Mouse (Mus musculus) adrenal gland, postnatal 25 days (tissue): ENCODE results near the gene Rab5c. TPM values are rescaled to one million over a fixed set of nuclear protein-coding genes. Genes with fewer than 3 reads are reported as not detected.

Experiments
- DNase-seq: peaks from one replicate; pipeline ENCODE4 v3.0.0; 2021; ENCODE audit warnings: mixed read lengths
- long read RNA-seq: library from polyadenylated mRNA; stranded (forward); transcript quantifications from one replicate; pipeline ENCODE4 v2.0.0, GENCODE M21; 2021
- total RNA-seq: library from RNA; stranded (reverse); gene quantifications from 2 replicates; pipeline ENCODE4 v1.2.3, GENCODE M21; 2021

Rab5c gene
- total RNA-seq, result 160 and 171 TPM in 2 replicates
- long read RNA-seq, transcript Rab5c-202 (6 exons, 1,915 nt), result major isoform, 12 of 35 reads
- long read RNA-seq, partial matches to known transcripts, result 19 of 35 reads
- long read RNA-seq, other reads (novel, unspliced or antisense), result 4 of 35 reads

- DNase-seq, result peak; percentile 96
Observed at GRCm38 (mm10) chr11:100738066-100738604, at the start of gene Rab5c. Gene Rab5c (minus strand): TSS chr11:100738215.

GRCm38 (mm10) chr11:100785774-100786173 is 47.8 kb upstream of the Rab5c start:
- no peak for DNase-seq

GRCm38 (mm10) chr11:100784286-100784685 is 46.3 kb upstream of the Rab5c start:
- no peak for DNase-seq

GRCm38 (mm10) chr11:100782568-100782967 is 44.6 kb upstream of the Rab5c start:
- no peak for DNase-seq

GRCm38 (mm10) chr11:100781763-100782475 is 43.9 kb upstream of the Rab5c start:
- no peak for DNase-seq

- DNase-seq, result no peak
Observed at GRCm38 (mm10) chr11:100780247-100780646, 42.2 kb upstream of the Rab5c start.

- DNase-seq, result no peak
Observed at GRCm38 (mm10) chr11:100778069-100778468, 40.1 kb upstream of the Rab5c start.

GRCm38 (mm10) chr11:100775921-100776320 is 37.9 kb upstream of the Rab5c start:
- DNase-seq, result no peak

GRCm38 (mm10) chr11:100774261-100774660 is 36.2 kb upstream of the Rab5c start:
- no peak for DNase-seq

- DNase-seq, result peak; percentile 88
Observed at GRCm38 (mm10) chr11:100770646-100771408, 32.8 kb upstream of the Rab5c start, which contains the start of gene Ghdc. Gene Ghdc (minus strand): TSS chr11:100770957.

- no peak for DNase-seq
Observed at GRCm38 (mm10) chr11:100769980-100770379, 32.0 kb upstream of the Rab5c start.

- DNase-seq, result no peak
Observed at GRCm38 (mm10) chr11:100767871-100768270, 29.9 kb upstream of the Rab5c start.

- DNase-seq, result no peak
Observed at GRCm38 (mm10) chr11:100766726-100767125, 28.7 kb upstream of the Rab5c start.

- no peak for DNase-seq
Observed at GRCm38 (mm10) chr11:100762831-100763230, 24.8 kb upstream of the Rab5c start, which contains the start of gene Hcrt. Gene Hcrt (minus strand): TSS chr11:100762931.

- DNase-seq, result peak; percentile 91
Observed at GRCm38 (mm10) chr11:100761547-100762045, 23.6 kb upstream of the Rab5c start.

- peak; percentile 52 for DNase-seq
Observed at GRCm38 (mm10) chr11:100759611-100760233, 21.7 kb upstream of the Rab5c start, which contains the start of gene Kcnh4. Gene Kcnh4 (minus strand): TSS chr11:100759942.

GRCm38 (mm10) chr11:100758707-100759610 is 20.9 kb upstream of the Rab5c start:
- DNase-seq, result peak; percentile 66

- DNase-seq, result no peak
Observed at GRCm38 (mm10) chr11:100757566-100757965, 19.6 kb upstream of the Rab5c start.

GRCm38 (mm10) chr11:100756476-100756875 is 18.5 kb upstream of the Rab5c start:
- DNase-seq, result no peak

- no peak for DNase-seq
Observed at GRCm38 (mm10) chr11:100754693-100755057, 16.7 kb upstream of the Rab5c start.
